Mouse (Mus musculus) ES-E14 (cell line): ENCODE results near the gene Gmppa.

Experiments
- CHD2 ChIP-seq: IDR thresholded peaks from 2 replicates; pipeline ENCODE4 v1.6.1; 2014; ENCODE audit warnings: mild to moderate bottlenecking, low read depth, low read length, inconsistent platforms
- ZNF384 ChIP-seq: IDR thresholded peaks from 2 replicates; pipeline ENCODE4 v1.6.1; 2012; ENCODE audit warnings: low read depth, low read length, inconsistent platforms

DNA sequence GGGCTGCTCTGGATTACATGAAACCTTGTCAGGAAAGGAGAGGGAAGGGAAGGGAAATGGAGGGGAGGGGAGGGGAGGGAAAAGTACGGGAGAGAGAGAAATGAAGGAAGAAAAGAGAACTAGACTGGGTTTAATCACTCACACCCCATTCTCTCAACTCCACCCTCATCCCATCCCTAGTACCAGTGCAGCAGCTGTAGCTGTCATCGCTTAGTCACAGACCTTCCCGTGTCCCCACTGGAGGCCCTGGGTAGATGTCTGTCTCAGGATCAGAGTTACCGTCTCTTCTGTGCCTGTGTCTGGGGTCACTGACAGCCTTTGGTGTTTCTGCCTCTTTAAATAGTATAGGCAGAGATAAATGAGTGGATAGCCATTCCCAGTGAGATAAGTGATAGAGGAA is 27.5 kb upstream of the Gmppa start:
- TF ChIP-seq CHD2, result no peak
- no peak for TF ChIP-seq ZNF384
